Mouse (Mus musculus) midbrain, embryonic 16.5 days (tissue): ENCODE results near the gene Igf2bp3. TPM values are rescaled to one million over a fixed set of nuclear protein-coding genes. Genes with fewer than 3 reads are reported as not detected.

Experiments used
- ATAC-seq: fragments of 200-750 bp; cut with Nextera tagmentation; 2 replicates; pipeline ENCODE4 v1.8.0; 2017; ENCODE audit warnings: moderate TSS enrichment
- H3K27ac ChIP-seq: fragments of 300-500 bp; sonication (generic); 2 replicates; pipeline ENCODE4 v1.5.1; 2014; ENCODE audit warnings: mild to moderate bottlenecking, low read length, mixed read lengths
- H3K27me3 ChIP-seq: fragments of 300-500 bp; sonication (generic); 2 replicates; pipeline ENCODE4 v1.6.1; 2014; ENCODE audit warnings: low read depth, low read length, mixed read lengths; ENCODE audit not compliant: control insufficient read depth, insufficient read depth
- H3K36me3 ChIP-seq: fragments of 300-500 bp; sonication (generic); 2 replicates; pipeline ENCODE4 v1.6.1; 2014; ENCODE audit warnings: mild to moderate bottlenecking, low read length, moderate library complexity, mixed read lengths; ENCODE audit not compliant: control insufficient read depth, insufficient read depth
- H3K4me1 ChIP-seq: fragments of 300-500 bp; sonication (generic); 2 replicates; pipeline ENCODE4 v1.6.1; 2014; ENCODE audit warnings: mild to moderate bottlenecking, low read length, mixed read lengths; ENCODE audit not compliant: control insufficient read depth, insufficient read depth
- H3K4me2 ChIP-seq: fragments of 300-500 bp; sonication (generic); 2 replicates; pipeline ENCODE4 v1.6.1; 2014; ENCODE audit warnings: mild to moderate bottlenecking, low read length, mixed read lengths
- H3K4me3 ChIP-seq: fragments of 300-500 bp; sonication (generic); 2 replicates; pipeline ENCODE4 v1.5.1; 2014; ENCODE audit warnings: low read depth, mild to moderate bottlenecking, low read length, moderate library complexity, mixed read lengths
- H3K9ac ChIP-seq: fragments of 300-500 bp; sonication (generic); 2 replicates; pipeline ENCODE4 v1.6.1; 2014; ENCODE audit warnings: low read depth, low read length, mixed read lengths
- H3K9me3 ChIP-seq: fragments of 300-500 bp; sonication (generic); replicated peaks from 2 replicates; pipeline ENCODE4 v1.6.1; 2014; ENCODE audit warnings: mild to moderate bottlenecking, low read length, mixed read lengths; ENCODE audit not compliant: control insufficient read depth, poor library complexity, severe bottlenecking
- WGBS: fragments of 180-500 bp; shearing (Covaris S2); extraction: QIAGEN DNeasy Blood & Tissue Kit; methylation state at CpG from one replicate; pipeline ENCODE4 v1.1.7; 2014; 5-methylcytosine and 5-hydroxymethylcytosine counted together
- polyA plus RNA-seq: library from polyadenylated mRNA; unstranded; fragments of >200 nt; fragmentation: Nextera tagmentation; extraction: Ambion mirVana; gene quantifications from 2 replicates; pipeline ENCODE4 v1.2.1, GENCODE M21; 2015

Gene Igf2bp3
- polyA plus RNA-seq, 1 experiment from 2014 or later: 17.1 TPM

DNA sequence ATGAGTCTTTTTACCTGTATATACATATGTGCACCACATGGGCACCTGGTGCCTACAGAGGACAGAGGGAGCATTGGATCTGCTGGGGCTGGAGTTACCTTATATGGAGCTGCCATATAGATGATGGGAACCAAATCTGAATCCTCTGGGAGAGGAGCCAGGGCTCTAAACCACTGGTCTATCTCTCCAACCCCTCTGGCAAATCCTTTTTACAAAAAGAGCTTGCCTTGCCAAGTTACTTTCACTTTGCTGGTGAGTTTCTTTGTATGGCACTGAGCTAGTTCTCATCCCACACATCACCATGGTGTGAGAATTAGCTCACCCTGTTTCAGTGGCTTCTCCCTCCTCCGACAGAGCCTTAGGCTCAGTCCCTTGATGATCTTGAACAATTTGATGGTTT, 8.3 kb downstream of the Igf2bp3 start:
- no peaks in the 10 kb centered on the region for H3K36me3 ChIP-seq
- H3K27ac ChIP-seq: no peak overlapping the region
- H3K9me3 ChIP-seq: no peaks in the 10 kb centered on the region
- 67% methylated on average over 1 of the region's 1 CpGs for WGBS
- ATAC-seq: no peak
- H3K4me3 ChIP-seq: no peak overlapping the region
- H3K4me1 ChIP-seq: peaks cover 11% of the 10 kb centered on the region
- no peak overlapping the region for H3K9ac ChIP-seq
- no peak overlapping the region for H3K4me2 ChIP-seq
- H3K27me3 ChIP-seq: no peaks in the 10 kb centered on the region

DNA sequence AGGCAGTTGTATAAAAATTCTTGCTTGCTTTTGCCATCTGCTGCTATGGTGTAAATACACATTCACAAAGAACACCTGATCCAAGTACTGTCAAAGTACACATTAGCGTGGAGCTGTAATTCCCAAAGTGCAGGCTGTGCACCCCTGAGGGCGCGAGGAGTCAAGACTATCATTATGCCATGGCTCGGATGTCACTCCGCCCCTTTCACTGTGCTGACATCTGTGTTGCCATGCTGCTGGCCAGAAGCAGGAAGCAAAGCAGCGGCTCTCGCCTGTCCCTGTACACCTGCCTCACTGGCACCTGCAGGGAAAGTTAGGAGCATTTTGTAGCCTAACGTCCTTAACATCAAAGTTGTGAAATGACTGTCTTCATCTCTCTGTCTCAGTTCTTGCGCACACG, 19.6 kb downstream of the Igf2bp3 start:
- Histone ChIP-seq H3K4me2 (no peak overlapping the region), H3K27ac (no peak overlapping the region), H3K9ac (no peak overlapping the region), H3K9me3 (no peaks in the 10 kb centered on the region), H3K36me3 (no peaks in the 10 kb centered on the region), H3K27me3 (no peaks in the 10 kb centered on the region), H3K4me1 (no peaks in the 10 kb centered on the region), H3K4me3 (no peak overlapping the region)
- 85% methylated on average over 10 of the region's 10 CpGs for WGBS
- ATAC-seq: no peak

DNA sequence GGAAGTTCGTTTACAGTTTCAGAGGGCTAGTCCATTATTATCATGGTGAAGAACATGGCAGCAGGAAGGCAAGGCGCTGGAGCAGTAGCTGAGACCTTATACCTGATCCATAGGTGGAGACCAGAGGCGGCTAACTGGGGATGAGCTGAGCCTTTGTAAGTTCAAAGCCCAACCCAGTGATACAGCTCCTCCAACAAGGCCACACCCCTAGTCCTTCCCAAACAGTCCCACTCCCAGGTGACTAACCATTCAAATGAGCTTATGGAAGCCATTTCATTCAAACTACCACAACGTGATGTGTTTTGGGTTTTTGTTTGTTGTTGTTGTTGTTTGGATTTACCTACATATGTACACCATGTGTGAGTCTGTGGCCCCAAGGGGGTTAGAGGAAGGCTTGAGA, 20.2 kb downstream of the Igf2bp3 start:
- Histone ChIP-seq H3K27me3 (no peaks in the 10 kb centered on the region), H3K9me3 (no peaks in the 10 kb centered on the region), H3K9ac (no peak overlapping the region), H3K4me2 (no peak overlapping the region), H3K4me1 (no peaks in the 10 kb centered on the region), H3K4me3 (no peak overlapping the region), H3K27ac (no peak overlapping the region), H3K36me3 (no peaks in the 10 kb centered on the region)
- WGBS: 96% methylated on average over 4 of the region's 4 CpGs
- ATAC-seq: no peak

DNA sequence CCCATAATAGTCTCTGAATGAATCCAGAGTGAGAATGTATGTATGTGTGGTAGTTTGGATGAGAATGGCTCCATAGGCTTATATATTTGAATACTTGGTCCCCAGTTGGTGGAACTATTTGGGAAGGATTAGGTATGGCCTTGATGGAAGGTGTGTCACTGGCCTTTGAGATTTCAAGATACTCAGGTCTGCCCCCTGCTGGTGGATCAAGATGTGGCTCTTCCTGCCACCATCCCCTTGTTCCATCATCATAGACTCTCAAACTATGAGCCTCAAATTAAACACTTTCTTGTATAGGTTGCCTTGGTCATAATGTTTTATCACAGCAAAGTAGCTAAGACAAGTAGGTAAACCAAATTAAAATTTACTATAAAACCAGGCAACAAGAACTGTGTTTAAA, 25.4 kb downstream of the Igf2bp3 start:
- H3K4me1 ChIP-seq: no peaks in the 10 kb centered on the region
- H3K9me3 ChIP-seq: no peaks in the 10 kb centered on the region
- H3K4me2 ChIP-seq: no peak overlapping the region
- H3K36me3 ChIP-seq: no peaks in the 10 kb centered on the region
- H3K9ac ChIP-seq: no peak overlapping the region
- no peaks in the 10 kb centered on the region for H3K27me3 ChIP-seq
- ATAC-seq: no peak
- H3K4me3 ChIP-seq: no peak overlapping the region
- H3K27ac ChIP-seq: no peak overlapping the region

DNA sequence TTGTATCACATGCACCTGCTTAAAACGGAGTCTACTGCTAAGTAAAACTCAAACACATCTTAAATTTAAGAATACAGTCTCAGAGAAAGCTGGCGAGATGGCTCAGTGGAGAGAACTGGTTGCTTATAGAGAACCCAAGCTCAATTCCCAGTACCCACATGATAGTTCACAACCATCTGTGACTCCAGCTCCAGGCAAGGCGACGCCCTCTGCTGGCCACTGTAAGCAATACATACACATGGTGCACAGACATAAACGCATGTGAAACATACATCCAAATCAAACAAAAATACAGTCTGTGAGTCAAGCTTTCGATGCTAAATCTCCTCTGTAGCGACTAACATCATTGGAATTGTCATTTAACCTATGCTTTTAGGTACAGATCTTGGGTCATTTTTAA, 27.5 kb downstream of the Igf2bp3 start:
- H3K27ac ChIP-seq: no peak overlapping the region
- no peak overlapping the region for H3K4me2 ChIP-seq
- H3K9me3 ChIP-seq: no peaks in the 10 kb centered on the region
- no peak for ATAC-seq
- no peaks in the 10 kb centered on the region for H3K36me3 ChIP-seq
- no peaks in the 10 kb centered on the region for H3K4me1 ChIP-seq
- H3K27me3 ChIP-seq: no peaks in the 10 kb centered on the region
- 92% methylated on average over 7 of the region's 7 CpGs for WGBS
- no peak overlapping the region for H3K4me3 ChIP-seq
- H3K9ac ChIP-seq: no peak overlapping the region

DNA sequence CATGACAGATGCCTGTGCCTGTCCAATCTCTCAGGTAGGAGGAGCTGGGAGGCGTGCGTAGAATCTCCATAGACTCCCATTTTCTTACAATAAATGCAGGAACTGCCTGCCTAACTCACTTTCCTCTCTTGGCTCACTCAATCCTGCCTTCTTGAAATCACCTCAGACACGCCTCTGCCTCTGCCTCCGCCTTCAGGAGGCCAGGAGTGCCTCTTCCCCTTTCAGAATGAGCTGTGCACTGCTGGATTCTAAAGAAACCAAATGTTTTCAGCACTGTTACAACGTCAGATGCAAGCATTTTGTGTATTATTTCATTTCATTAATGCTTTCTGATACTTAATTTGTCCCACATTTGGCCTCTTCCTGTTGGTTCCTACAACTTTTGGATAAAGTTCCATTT, 38.7 kb downstream of the Igf2bp3 start:
- 84% methylated on average over 5 of the region's 5 CpGs for WGBS
- H3K9ac ChIP-seq: no peak overlapping the region

DNA sequence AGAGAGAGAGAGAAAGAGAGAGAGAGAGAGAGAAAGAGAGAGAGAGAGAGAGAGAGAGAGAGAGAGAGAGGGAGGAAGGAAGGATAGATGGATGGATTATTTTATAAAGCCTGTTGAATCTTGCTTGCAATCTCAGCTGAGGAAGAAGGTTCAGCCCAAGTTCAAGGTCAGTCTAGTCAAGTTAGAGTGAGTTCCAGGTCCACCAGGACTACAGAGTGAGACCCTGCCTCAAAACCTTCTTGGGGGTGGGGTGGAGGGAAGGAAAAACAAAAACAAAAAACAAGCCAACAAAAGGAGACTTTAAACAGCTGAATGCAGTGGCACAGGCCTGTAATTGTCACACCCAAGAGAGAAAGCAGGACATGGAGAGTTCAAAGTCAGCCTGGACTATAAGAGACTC, 40.1 kb downstream of the Igf2bp3 start:
- Histone ChIP-seq H3K9ac (no peak overlapping the region), H3K4me3 (no peak overlapping the region), H3K4me2 (no peak overlapping the region), H3K4me1 (no peaks in the 10 kb centered on the region), H3K27me3 (no peaks in the 10 kb centered on the region), H3K9me3 (no peaks in the 10 kb centered on the region), H3K36me3 (no peaks in the 10 kb centered on the region), H3K27ac (no peak overlapping the region)
- no peak for ATAC-seq

More for the DNA sequence above, 38.7 kb downstream of the Igf2bp3 start:
- H3K4me1 ChIP-seq: no peaks in the 10 kb centered on the region
- no peaks in the 10 kb centered on the region for H3K9me3 ChIP-seq
- ATAC-seq: no peak
- H3K27ac ChIP-seq: no peak overlapping the region
- no peak overlapping the region for H3K4me3 ChIP-seq
- no peaks in the 10 kb centered on the region for H3K36me3 ChIP-seq
- H3K27me3 ChIP-seq: no peaks in the 10 kb centered on the region
- H3K4me2 ChIP-seq: no peak overlapping the region

DNA sequence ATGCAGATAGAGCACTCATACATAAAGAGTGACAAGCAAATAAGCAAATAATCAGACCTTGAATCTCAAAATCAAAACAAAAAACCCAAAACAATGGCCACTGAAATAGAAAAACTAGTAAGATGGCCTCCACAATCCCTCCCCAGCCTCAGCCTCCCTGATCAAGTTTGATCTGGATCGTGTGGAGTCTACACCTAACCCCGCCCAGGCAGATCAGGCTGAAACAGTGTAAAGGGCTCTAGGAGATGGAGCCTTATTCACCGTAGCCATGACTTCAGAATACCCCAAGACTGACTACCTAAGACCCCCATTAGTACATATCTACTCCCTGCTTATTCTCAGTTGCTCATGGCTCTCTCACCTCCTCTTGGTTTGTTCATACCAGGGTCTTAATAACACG, 41.1 kb downstream of the Igf2bp3 start:
- Histone ChIP-seq H3K9me3 (no peaks in the 10 kb centered on the region), H3K36me3 (no peaks in the 10 kb centered on the region), H3K4me3 (no peak overlapping the region), H3K9ac (no peak overlapping the region), H3K4me1 (no peaks in the 10 kb centered on the region), H3K4me2 (no peak overlapping the region), H3K27ac (no peak overlapping the region), H3K27me3 (no peaks in the 10 kb centered on the region)
- WGBS: 78% methylated on average over 4 of the region's 4 CpGs
- no peak; the same call in 1 of the 2 replicates for ATAC-seq

DNA sequence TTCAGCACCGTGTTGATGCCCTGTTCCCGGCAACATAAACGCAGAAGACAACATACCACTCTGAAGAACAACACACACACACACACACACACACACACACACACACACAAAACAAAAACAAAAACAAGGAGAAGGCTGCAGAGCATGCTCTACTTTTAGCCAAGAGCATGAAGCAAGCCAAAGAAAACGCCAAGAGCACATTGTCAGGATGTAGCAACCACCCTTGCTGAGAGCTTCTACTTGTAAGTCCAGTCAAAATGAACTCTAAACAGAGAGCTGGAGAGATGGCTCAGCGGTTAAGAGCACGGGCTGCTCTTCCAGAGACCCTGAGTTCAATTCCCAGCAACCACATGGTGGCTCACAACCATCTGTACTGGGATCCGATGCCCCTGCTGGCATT, 41.5 kb downstream of the Igf2bp3 start:
- Histone ChIP-seq H3K27ac (no peak overlapping the region), H3K27me3 (no peaks in the 10 kb centered on the region), H3K4me3 (no peak overlapping the region), H3K9ac (no peak overlapping the region), H3K4me2 (no peak overlapping the region), H3K4me1 (no peaks in the 10 kb centered on the region), H3K9me3 (no peaks in the 10 kb centered on the region), H3K36me3 (no peaks in the 10 kb centered on the region)
- ATAC-seq: no peak
- 88% methylated on average over 7 of the region's 7 CpGs for WGBS

DNA sequence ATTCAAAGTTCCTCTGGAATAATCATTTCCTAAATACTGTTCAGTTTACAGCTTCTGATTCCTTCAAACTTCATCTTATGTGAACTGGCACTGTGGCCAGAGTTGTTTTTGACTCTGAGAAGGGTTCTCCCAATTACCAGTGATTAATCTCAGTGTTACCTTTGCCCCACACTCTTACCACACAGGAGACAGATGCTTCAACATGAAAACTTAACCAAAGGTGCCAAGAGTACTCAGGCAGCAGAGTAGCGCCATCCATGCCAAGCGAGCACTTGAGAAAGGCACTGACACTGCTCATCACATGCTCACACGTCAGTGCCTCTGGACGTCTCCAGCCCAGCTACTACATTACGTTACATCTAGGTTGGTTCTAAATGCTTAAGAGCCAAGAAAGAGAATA, 43.5 kb downstream of the Igf2bp3 start:
- H3K27me3 ChIP-seq: no peaks in the 10 kb centered on the region
- no peak overlapping the region for H3K4me2 ChIP-seq
- WGBS: 88% methylated on average over 5 of the region's 5 CpGs
- no peaks in the 10 kb centered on the region for H3K9me3 ChIP-seq
- H3K4me3 ChIP-seq: no peak overlapping the region
- no peaks in the 10 kb centered on the region for H3K36me3 ChIP-seq
- H3K9ac ChIP-seq: no peak overlapping the region
- H3K27ac ChIP-seq: no peak overlapping the region
- ATAC-seq: no peak
- H3K4me1 ChIP-seq: peaks cover 7% of the 10 kb centered on the region; the same call in 1 of the 2 replicates
